Mouse (Mus musculus): ENCODE results near the gene Slc4a1.

GRCm38 (mm10) chr11:102319410-102319792, 46.6 kb downstream of the Slc4a1 start, which contains the start of gene Ubtf:
- TF ChIP-seq CTCF (IDR thresholded peaks at IDR 0.05; ENCODE audit: low read depth, low read length) = no peak
- TF ChIP-seq GATA1 (IDR thresholded peaks at IDR 0.05; ENCODE audit: borderline replicate concordance, low read length) = no peak
- TF ChIP-seq TAL1 (conservative IDR thresholded peaks at IDR 0.05; ENCODE audit: low read depth, low read length) = no peak
- no peak for TF ChIP-seq POLR2AphosphoS5 (IDR thresholded peaks at IDR 0.05; ENCODE audit: insufficient replicate concordance, low read depth, low read length)
- no peak for TF ChIP-seq GATA2 (IDR thresholded peaks at IDR 0.05; ENCODE audit: borderline replicate concordance, low read depth, low read length)
